Mouse (Mus musculus): Measurements from ENCODE around the gene Gmeb1. TPM values are rescaled to one million over a fixed set of nuclear protein-coding genes. Genes with fewer than 3 reads are reported as not detected.

Gene Gmeb1
- polyA plus RNA-seq, 1 experiment, result 11.8 TPM

GRCm38 (mm10) chr4:132274156-132274862 is 12.9 kb upstream of the Gmeb1 start, which contains the start of gene Taf12:
Gene Taf12, plus strand, starts transcription at chr4:132274375.
- DNase-seq (ENCODE audit: low read depth), result no peak

GRCm38 (mm10) chr4:132273166-132273565 is 11.8 kb upstream of the Gmeb1 start:
- no peak for DNase-seq (ENCODE audit: low read depth)

GRCm38 (mm10) chr4:132269740-132270560 is 8.5 kb upstream of the Gmeb1 start:
- DNase-seq (ENCODE audit: low read depth), result no peak

- DNase-seq (ENCODE audit: low read depth), result no peak
These were observed 7.7 kb upstream of the Gmeb1 start for GRCm38 (mm10) chr4:132268871-132269739.

GRCm38 (mm10) chr4:132266835-132267349 is 5.5 kb upstream of the Gmeb1 start:
- DNase-seq (ENCODE audit: low read depth), result no peak

GRCm38 (mm10) chr4:132263313-132263712 is 1.9 kb upstream of the Gmeb1 start:
- DNase-seq (ENCODE audit: low read depth), result no peak

GRCm38 (mm10) chr4:132262358-132262616 is 885 bp upstream of the Gmeb1 start:
- DNase-seq (ENCODE audit: low read depth), result no peak

GRCm38 (mm10) chr4:132260404-132261379 is 710 bp downstream of the Gmeb1 start:
- DNase-seq (ENCODE audit: low read depth), result no peak

- no peak for DNase-seq (ENCODE audit: low read depth)
These were observed 2.2 kb downstream of the Gmeb1 start for GRCm38 (mm10) chr4:132259248-132259647.

- DNase-seq (ENCODE audit: low read depth), result no peak
These were observed 5.0 kb downstream of the Gmeb1 start for GRCm38 (mm10) chr4:132256384-132256783.

GRCm38 (mm10) chr4:132254986-132255385 is 6.4 kb downstream of the Gmeb1 start:
- DNase-seq (ENCODE audit: low read depth), result no peak

- no peak for DNase-seq (ENCODE audit: low read depth)
These were observed 7.8 kb downstream of the Gmeb1 start for GRCm38 (mm10) chr4:132253622-132254021.

- no peak for DNase-seq (ENCODE audit: low read depth)
These were observed 8.3 kb downstream of the Gmeb1 start for GRCm38 (mm10) chr4:132253128-132253527.

- DNase-seq (ENCODE audit: low read depth), result no peak
These were observed 9.8 kb downstream of the Gmeb1 start for GRCm38 (mm10) chr4:132251596-132251995.

GRCm38 (mm10) chr4:132247451-132247997 is 13.9 kb downstream of the Gmeb1 start:
- no peak for DNase-seq (ENCODE audit: low read depth)

GRCm38 (mm10) chr4:132245643-132246042 is 15.8 kb downstream of the Gmeb1 start:
- no peak for DNase-seq (ENCODE audit: low read depth)

GRCm38 (mm10) chr4:132241208-132241607 is 20.2 kb downstream of the Gmeb1 start:
- no peak for DNase-seq (ENCODE audit: low read depth)

- DNase-seq (ENCODE audit: low read depth), result no peak
These were observed 21.0 kb downstream of the Gmeb1 start for GRCm38 (mm10) chr4:132240367-132240766.

GRCm38 (mm10) chr4:132238356-132238755 is 23.0 kb downstream of the Gmeb1 start:
- DNase-seq (ENCODE audit: low read depth), result no peak

- DNase-seq (ENCODE audit: low read depth), result no peak
These were observed 26.7 kb downstream of the Gmeb1 start for GRCm38 (mm10) chr4:132234710-132235109.

GRCm38 (mm10) chr4:132230422-132230821 is 31.0 kb downstream of the Gmeb1 start:
- no peak for DNase-seq (ENCODE audit: low read depth)
